Mouse (Mus musculus) liver, embryonic 12.5 days (tissue): ENCODE results near the gene Gipc3. TPM values are rescaled to one million over a fixed set of nuclear protein-coding genes. Genes with fewer than 3 reads are reported as not detected.

ENCODE experiments used
- ATAC-seq: fragments of 200-750 bp; cut with Nextera tagmentation; 2 replicates; pipeline ENCODE4 v1.8.0; 2017; ENCODE audit warnings: moderate number of reproducible peaks, mild to moderate bottlenecking, moderate library complexity
- H3K27ac ChIP-seq: fragments of 300-500 bp; sonication (generic); 2 replicates; pipeline ENCODE4 v1.5.1; 2016; ENCODE audit warnings: mild to moderate bottlenecking
- H3K27me3 ChIP-seq: fragments of 300-500 bp; sonication (generic); replicated peaks from 2 replicates; pipeline ENCODE4 v1.6.1; 2016; ENCODE audit warnings: mild to moderate bottlenecking, moderate library complexity
- H3K36me3 ChIP-seq: fragments of 300-500 bp; sonication (generic); 2 replicates; pipeline ENCODE4 v1.6.1; 2016; ENCODE audit warnings: mild to moderate bottlenecking, moderate library complexity
- H3K4me1 ChIP-seq: fragments of 300-500 bp; sonication (generic); 2 replicates; pipeline ENCODE4 v1.6.1; 2016
- H3K4me2 ChIP-seq: fragments of 300-500 bp; sonication (generic); 2 replicates; pipeline ENCODE4 v1.6.1; 2016; ENCODE audit warnings: mild to moderate bottlenecking, moderate library complexity
- H3K4me3 ChIP-seq: fragments of 300-500 bp; sonication (generic); 2 replicates; pipeline ENCODE4 v1.5.1; 2016; ENCODE audit warnings: mild to moderate bottlenecking, moderate library complexity
- H3K9ac ChIP-seq: fragments of 300-500 bp; sonication (generic); 2 replicates; pipeline ENCODE4 v1.6.1; 2016; ENCODE audit warnings: mild to moderate bottlenecking, moderate library complexity
- H3K9me3 ChIP-seq: fragments of 300-500 bp; sonication (generic); replicated peaks from 2 replicates; pipeline ENCODE4 v1.6.1; 2016; ENCODE audit warnings: mild to moderate bottlenecking, moderate library complexity
- WGBS: fragments of 180-500 bp; shearing (Covaris S2); methylation state at CpG from one replicate; pipeline ENCODE4 v1.1.7; 2016; ENCODE audit not compliant: insufficient replicate concordance; 5-methylcytosine and 5-hydroxymethylcytosine counted together
- polyA plus RNA-seq: library from polyadenylated mRNA; unstranded; fragments of >200 nt; fragmentation: Nextera tagmentation; extraction: Ambion mirVana; gene quantifications from 2 replicates; pipeline ENCODE4 v1.2.1, GENCODE M21; 2016

The Gipc3 gene
- polyA plus RNA-seq: 0.04 TPM in 1 of 2 replicates, not detected in the other

DNA sequence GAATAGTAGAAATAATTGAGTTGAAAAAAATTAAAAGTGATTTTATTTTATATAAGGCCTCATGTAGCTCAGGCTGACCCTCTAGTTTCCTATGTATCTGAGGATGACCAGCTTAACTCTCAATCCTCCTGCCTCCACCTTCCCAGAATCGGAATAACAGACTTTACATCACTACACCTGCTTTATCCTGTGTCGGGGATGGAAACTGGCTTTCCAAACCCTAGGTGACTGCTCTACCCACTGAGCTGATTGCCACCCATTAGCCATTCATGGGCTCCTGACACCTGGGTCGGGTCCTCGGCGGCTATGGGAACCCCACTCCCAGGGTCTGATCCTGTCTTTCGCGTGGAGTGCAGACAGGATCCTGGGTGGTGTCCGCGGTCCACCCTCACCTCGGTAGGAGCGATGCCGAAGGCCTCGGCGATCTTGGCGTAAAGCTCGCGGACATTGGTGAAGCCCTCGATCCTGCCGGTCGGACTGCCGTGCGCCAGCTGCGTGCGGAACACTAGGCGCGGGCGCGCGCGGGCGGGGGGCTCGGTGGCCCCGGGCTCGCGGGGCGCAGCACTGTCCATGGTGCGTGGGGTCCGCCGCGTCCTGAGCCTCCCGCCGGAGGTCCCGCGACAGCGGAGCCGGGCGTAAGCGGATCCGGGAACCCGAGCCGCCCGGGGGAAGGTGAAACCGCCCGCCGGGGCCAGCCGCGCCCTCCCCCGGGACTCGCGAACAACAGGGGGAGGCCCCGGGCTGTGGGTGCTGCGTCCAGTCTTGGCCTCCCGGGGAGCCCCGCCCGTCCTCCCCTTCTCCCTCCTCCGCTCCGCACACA, at the start of gene Gipc3:
Gene Gipc3, minus strand, starts transcription at position 581 of the 820 bp plus-strand sequence.
- ATAC-seq: no peak
- Histone ChIP-seq H3K27ac (no peak within 1 kb of the TSS), H3K4me1 (peaks cover 54% of the 10 kb centered on the region), H3K9ac (peak within 1 kb of the TSS; percentile 63), H3K9me3 (no peaks in the 10 kb centered on the region), H3K27me3 (peaks cover 64% of the 10 kb centered on the region), H3K4me3 (peak within 1 kb of the TSS; percentile 57), H3K36me3 (peaks cover 8% of the 10 kb centered on the region), H3K4me2 (peak within 1 kb of the TSS; percentile 78)
- 7% methylated on average over 38 of the region's 67 CpGs for WGBS

DNA sequence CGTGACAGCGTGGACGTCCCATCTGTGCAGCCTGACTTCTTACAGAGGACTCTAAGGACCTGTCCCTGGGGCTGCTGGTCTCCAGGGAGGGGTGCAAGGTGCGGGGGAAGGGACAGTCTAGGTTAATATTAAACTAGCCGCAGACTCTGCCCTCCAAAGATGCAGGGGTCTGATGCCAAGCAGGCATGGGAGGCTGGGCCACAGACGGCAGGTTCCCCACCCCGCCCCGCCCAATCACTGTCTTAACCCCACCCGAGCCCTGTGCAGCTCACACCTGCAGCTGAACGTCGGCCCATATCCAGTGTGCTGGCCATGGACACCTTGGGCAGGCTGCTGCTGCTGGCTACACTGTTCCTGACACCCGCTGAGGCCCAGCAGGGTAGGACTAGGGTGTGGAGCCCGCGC, 49.7 kb upstream of the Gipc3 start, which contains the start of gene Smim24:
Gene Smim24, plus strand, starts transcription at position 271 of the 405 bp plus-strand sequence.
- H3K27me3 ChIP-seq: no peaks in the 10 kb centered on the region; the same call in 1 of the 2 replicates

DNA sequence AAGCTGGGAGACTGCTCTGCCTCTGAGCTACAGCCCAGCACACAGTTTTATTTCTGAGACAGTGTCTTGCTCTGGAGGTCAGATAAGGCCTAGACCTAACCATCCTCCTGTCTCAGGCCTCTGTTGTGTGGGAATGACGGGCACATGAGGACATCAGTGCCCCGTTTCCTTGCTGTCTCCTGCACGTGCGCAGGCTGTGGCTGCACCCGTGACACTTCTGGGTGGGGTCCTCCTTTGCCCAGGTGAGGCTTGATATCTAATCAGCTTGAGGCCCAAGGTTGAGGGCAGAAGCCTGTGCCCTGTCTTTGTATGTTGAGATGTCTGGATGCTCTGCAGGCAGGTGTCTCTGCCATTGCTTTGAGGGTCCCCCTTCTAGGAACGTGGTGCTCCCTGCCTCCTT, 49.2 kb upstream of the Gipc3 start:
- H3K4me2 ChIP-seq: peak overlapping the region; percentile 68; the same call in 1 of the 2 replicates
- H3K27me3 ChIP-seq: no peaks in the 10 kb centered on the region; the same call in 1 of the 2 replicates
- 67% methylated on average over 6 of the region's 6 CpGs for WGBS
- H3K9me3 ChIP-seq: no peaks in the 10 kb centered on the region
- ATAC-seq: no peak
- no peak overlapping the region for H3K9ac ChIP-seq
- H3K36me3 ChIP-seq: peaks cover 32% of the 10 kb centered on the region
- H3K27ac ChIP-seq: no peak overlapping the region
- no peak overlapping the region for H3K4me3 ChIP-seq
- H3K4me1 ChIP-seq: peaks cover 43% of the 10 kb centered on the region

More for the DNA sequence above, 49.7 kb upstream of the Gipc3 start, which contains the start of gene Smim24:
- 55% methylated on average over 14 of the region's 14 CpGs for WGBS
- Histone ChIP-seq H3K9me3 (no peaks in the 10 kb centered on the region), H3K4me3 (peak within 1 kb of the TSS; percentile 40), H3K4me2 (peak within 1 kb of the TSS; percentile 68), H3K9ac (peak within 1 kb of the TSS; percentile 53), H3K36me3 (peaks cover 27% of the 10 kb centered on the region), H3K4me1 (peaks cover 43% of the 10 kb centered on the region), H3K27ac (peak within 1 kb of the TSS; percentile 53)
- no peak for ATAC-seq

DNA sequence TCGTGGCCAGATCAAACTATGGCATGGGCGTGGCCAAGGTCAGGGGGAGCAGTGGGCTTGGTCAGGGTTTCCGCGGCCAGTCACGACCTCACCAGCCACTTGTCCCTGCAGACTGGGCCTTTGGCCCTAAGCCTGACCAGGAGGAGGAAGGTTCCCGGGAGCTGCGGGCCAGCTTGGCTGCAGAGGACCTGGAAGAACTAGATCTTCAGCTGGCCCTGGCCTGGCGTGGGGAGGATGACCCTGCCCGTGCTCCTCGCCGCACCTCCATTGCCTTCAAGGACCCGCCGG, 47.6 kb upstream of the Gipc3 start:
- Histone ChIP-seq H3K4me1 (peaks cover 51% of the 10 kb centered on the region), H3K9ac (no peak overlapping the region), H3K4me3 (no peak overlapping the region), H3K9me3 (no peaks in the 10 kb centered on the region), H3K27ac (no peak overlapping the region), H3K4me2 (no peak overlapping the region), H3K27me3 (no peaks in the 10 kb centered on the region; the same call in 1 of the 2 replicates), H3K36me3 (peaks cover 48% of the 10 kb centered on the region)
- WGBS: 85% methylated on average over 13 of the region's 13 CpGs
- ATAC-seq: no peak

DNA sequence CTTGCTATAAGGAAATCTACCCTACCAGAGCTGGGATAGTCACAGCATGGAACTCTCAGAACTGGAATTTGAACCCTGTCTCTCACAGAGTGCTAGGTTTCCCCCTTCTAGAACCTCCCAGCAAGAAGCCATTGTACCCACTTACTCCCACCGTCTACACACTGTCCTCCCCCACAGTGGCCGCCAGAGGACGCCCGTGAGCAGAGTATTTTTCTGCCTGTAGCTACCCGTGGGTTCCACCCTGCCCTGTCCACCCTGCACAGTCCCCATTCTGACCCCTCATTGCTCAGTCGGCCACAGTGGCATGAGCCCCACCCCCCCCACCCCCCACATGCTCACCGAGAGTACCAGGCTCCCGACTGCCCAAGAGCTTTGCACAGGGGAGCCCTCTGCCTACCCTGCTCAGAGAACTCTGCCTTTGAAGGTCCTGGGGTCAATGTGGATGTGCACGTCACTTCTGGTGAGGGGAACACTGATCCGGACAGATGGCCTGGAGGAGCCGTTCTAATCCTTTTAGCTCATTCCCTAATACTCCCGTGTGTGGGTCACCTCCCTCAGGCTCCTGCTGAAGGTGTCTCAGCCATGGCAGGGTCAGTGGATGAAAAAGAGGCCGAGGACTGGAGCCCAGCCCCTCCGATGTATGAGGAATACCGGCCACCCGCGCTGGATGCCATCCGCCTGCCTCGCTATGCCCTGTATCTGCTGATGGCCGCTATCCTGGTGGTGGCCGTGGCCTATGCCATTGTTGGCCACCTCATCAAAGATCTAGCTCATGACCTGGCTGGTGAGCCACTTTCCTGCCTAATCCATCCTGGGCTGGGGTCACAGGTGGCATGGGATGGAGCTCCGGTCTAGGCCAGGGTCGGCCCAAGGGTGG, 47.0 kb upstream of the Gipc3 start:
- Histone ChIP-seq H3K9ac (no peak overlapping the region), H3K4me3 (no peak overlapping the region), H3K4me1 (peaks cover 56% of the 10 kb centered on the region), H3K36me3 (peaks cover 48% of the 10 kb centered on the region), H3K27me3 (no peaks in the 10 kb centered on the region; the same call in 1 of the 2 replicates), H3K4me2 (no peak overlapping the region), H3K27ac (peak overlapping the region; percentile 52), H3K9me3 (no peaks in the 10 kb centered on the region)
- 56% methylated on average over 23 of the region's 23 CpGs for WGBS
- ATAC-seq: peak; percentile 55

DNA sequence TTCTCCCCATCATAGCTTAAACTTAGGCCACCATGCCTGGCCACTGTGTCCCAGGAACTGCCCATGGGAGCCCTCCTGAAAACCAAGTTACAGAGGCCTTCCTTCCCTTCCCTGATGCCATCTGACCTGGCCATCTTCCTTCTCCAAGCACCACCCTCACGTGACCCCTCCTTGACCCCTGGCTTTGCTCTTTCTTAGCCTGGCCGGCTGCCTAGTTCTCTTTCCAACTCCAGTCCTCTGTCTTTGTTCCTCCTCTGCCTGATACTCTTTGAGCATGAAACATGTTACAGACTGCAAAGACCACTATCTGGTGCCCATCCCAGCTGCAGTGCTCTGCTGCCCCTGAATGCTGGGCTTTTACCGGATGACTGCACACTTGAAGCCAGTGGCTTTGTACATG, 46.3 kb upstream of the Gipc3 start:
- Histone ChIP-seq H3K9me3 (no peaks in the 10 kb centered on the region), H3K27ac (peak overlapping the region; percentile 52), H3K4me2 (no peak overlapping the region), H3K36me3 (peaks cover 48% of the 10 kb centered on the region), H3K4me3 (no peak overlapping the region), H3K27me3 (no peaks in the 10 kb centered on the region; the same call in 1 of the 2 replicates), H3K9ac (no peak overlapping the region), H3K4me1 (peaks cover 59% of the 10 kb centered on the region)
- WGBS: 76% methylated on average over 3 of the region's 3 CpGs
- ATAC-seq: 0 out of 2 replicates have a peak, but pooled peaks have one; percentile 3

DNA sequence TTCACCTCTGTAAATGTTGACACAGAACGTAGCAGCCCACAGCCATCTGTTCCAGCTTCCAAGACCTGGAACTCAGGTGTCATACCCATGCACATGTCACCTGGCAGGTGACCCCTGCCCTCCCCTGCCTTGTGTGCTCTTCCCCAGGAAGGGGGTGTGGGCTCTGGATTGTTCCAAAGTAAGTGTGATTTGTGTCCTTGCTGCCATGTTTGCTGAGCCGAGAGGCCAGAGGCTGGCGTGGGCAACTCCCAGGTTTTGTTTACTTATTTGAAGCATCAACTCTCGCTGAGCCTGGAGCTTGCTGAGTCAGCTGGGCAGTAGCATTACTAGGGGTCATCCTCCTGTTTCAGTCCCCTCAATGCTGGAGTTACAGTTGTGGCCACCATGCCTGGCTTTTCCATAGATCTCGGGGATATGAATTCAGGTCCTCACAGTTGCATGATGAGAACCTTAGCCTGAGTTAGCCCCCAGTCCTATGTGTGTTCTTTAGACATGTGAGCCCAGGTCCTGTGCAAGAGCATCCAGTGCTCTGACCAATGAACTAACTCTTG, 45.5 kb upstream of the Gipc3 start, which contains the start of gene Gm48552:
Gene Gm48552, plus strand, starts transcription at position 501 of the 551 bp plus-strand sequence.
- Histone ChIP-seq H3K36me3 (peaks cover 48% of the 10 kb centered on the region), H3K27me3 (no peaks in the 10 kb centered on the region), H3K4me3 (no peak within 1 kb of the TSS), H3K4me2 (no peak within 1 kb of the TSS), H3K9ac (no peak within 1 kb of the TSS), H3K27ac (peak within 1 kb of the TSS; percentile 52), H3K4me1 (peaks cover 51% of the 10 kb centered on the region), H3K9me3 (no peaks in the 10 kb centered on the region)
- 77% methylated on average over 5 of the region's 5 CpGs for WGBS
- no peak for ATAC-seq

DNA sequence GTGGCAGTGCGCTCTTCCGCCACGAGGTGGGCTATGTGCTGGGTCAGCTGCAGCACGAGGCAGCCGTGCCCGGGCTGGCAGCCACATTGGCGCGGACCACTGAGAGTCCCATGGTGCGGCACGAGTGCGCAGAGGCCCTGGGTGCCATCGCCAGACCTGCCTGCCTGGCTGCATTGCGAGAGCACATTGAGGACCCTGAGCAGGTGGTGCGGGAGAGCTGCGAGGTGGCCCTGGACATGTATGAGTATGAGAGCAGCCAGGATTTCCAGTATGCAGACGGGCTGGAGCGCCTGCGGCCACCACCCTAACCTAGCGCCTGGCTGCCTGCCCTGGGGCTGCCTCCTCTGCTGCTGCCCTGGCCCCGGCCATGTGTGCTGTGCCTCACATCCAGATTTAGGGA, 44.6 kb upstream of the Gipc3 start:
- WGBS: 88% methylated on average over 20 of the region's 20 CpGs
- peaks cover 51% of the 10 kb centered on the region for H3K4me1 ChIP-seq
- 0 out of 2 replicates have a peak overlapping the region, but pooled peaks have one; percentile 3 for H3K27ac ChIP-seq

DNA sequence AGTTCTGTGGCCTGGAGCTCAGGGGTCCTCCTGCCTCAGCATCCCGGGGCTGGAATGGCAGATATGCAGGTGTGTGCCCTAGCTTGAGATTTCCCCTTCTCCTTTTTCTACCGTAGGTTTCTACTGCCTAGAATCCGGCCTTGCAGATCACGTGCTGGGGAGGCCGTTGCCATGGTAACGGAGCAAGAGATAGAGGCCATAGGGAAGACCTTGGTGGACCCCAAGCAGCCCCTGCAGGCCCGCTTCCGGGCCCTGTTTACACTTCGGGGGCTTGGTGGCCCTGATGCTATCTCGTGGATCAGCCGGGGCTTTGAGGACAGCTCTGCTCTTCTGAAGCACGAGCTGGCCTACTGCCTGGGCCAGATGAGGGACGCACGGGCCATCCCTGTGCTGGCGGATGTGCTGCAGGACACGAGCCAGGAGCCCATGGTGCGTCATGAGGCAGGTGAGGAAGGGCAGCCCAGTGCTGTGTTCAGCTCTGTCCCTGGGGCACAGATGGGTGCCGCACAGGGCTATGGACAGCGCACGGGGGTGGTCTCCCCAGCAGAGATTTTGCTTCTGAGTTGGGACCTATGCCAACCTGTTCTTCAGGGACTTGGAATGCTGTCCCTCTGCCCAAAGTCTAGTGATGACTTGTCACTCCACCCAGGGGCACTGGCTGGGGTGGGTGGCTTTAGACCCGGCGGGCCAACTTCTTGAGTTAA, 42.7 kb upstream of the Gipc3 start:
- 63% methylated on average over 22 of the region's 22 CpGs for WGBS
- H3K4me3 ChIP-seq: peak overlapping the region; percentile 93
- peak overlapping the region; percentile 87 for H3K9ac ChIP-seq
- ATAC-seq: no peak
- peaks cover 63% of the 10 kb centered on the region for H3K4me1 ChIP-seq
- 0 out of 2 replicates have a peak overlapping the region, but pooled peaks have one; percentile 89 for H3K27ac ChIP-seq
- H3K27me3 ChIP-seq: no peaks in the 10 kb centered on the region
- H3K9me3 ChIP-seq: no peaks in the 10 kb centered on the region
- H3K36me3 ChIP-seq: peaks cover 42% of the 10 kb centered on the region
- peak overlapping the region; percentile 90 for H3K4me2 ChIP-seq

More for the DNA sequence above, 44.6 kb upstream of the Gipc3 start:
- H3K9me3 ChIP-seq: no peaks in the 10 kb centered on the region
- no peaks in the 10 kb centered on the region for H3K27me3 ChIP-seq
- no peak overlapping the region for H3K9ac ChIP-seq
- peaks cover 48% of the 10 kb centered on the region for H3K36me3 ChIP-seq
- H3K4me2 ChIP-seq: no peak overlapping the region
- H3K4me3 ChIP-seq: no peak overlapping the region
- ATAC-seq: no peak

DNA sequence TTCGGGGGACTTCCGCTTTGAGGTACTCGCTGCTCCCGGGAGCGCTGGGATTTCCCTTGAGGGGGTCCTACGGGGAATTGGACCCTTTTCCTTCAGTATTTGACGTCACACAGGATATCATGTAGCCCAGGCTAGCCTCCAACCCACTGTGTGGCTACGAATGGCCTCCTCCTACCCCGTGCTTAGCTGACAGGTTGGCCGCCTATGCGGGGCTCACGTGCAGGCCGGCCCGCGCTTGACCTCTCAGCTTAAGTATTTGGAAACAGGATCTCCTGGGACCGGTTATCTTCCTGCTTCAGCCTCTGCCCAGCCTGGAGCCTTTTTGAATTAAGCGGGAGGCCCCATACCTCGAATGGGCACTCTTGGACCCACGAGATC, 41.5 kb upstream of the Gipc3 start:
- no peak for ATAC-seq
- Histone ChIP-seq H3K4me2 (peak overlapping the region; percentile 90), H3K9ac (peak overlapping the region; percentile 87), H3K4me3 (peak overlapping the region; percentile 93), H3K4me1 (peaks cover 67% of the 10 kb centered on the region), H3K36me3 (peaks cover 39% of the 10 kb centered on the region), H3K27ac (peak overlapping the region; percentile 89), H3K9me3 (no peaks in the 10 kb centered on the region), H3K27me3 (no peaks in the 10 kb centered on the region)
- under 1% methylated on average over 19 of the region's 19 CpGs for WGBS
